Mouse (Mus musculus) frontal cortex, postnatal 36 days (tissue): ENCODE results near the gene Tnnt1.
"Not testable (repeated sequence)": the region's sequence is repeated elsewhere in the genome, so short reads cannot be mapped to it uniquely, and the experiment has no call there.

Experiments used
- DNase-seq, 2 experiments: peaks; one replicate each; pipeline ENCODE4 v3.0.0; 2022; ENCODE audit warnings: low spot score in 2 of 2

The Tnnt1 gene

GRCm38 (mm10) chr7:4516332-4517050, at the start of gene Tnnt1:
Gene Tnnt1 (minus strand): TSS chr7:4516382.
- no peak for DNase-seq

GRCm38 (mm10) chr7:4562660-4563059, 46.5 kb upstream of the Tnnt1 start:
- no peak for DNase-seq

GRCm38 (mm10) chr7:4557167-4557560, 41.0 kb upstream of the Tnnt1 start:
- no peak for DNase-seq

- DNase-seq = peak; percentile 78 to 85
Observed at GRCm38 (mm10) chr7:4556256-4557166, 40.3 kb upstream of the Tnnt1 start.

- DNase-seq = peak; percentile 65 to 74
Observed at GRCm38 (mm10) chr7:4547221-4547641, 31.0 kb upstream of the Tnnt1 start, which contains the start of gene Syt5. Gene Syt5 (minus strand): TSS chr7:4547541.

- peak; percentile 92 to 97 for DNase-seq
Observed at GRCm38 (mm10) chr7:4546591-4547131, 30.5 kb upstream of the Tnnt1 start.

- no peak for DNase-seq
Observed at GRCm38 (mm10) chr7:4546050-4546449, 29.9 kb upstream of the Tnnt1 start.

GRCm38 (mm10) chr7:4542013-4542412, 25.8 kb upstream of the Tnnt1 start:
- DNase-seq = no peak

- DNase-seq = no peak
Observed at GRCm38 (mm10) chr7:4541344-4541743, 25.2 kb upstream of the Tnnt1 start.

- no peak for DNase-seq
Observed at GRCm38 (mm10) chr7:4539019-4539418, 22.8 kb upstream of the Tnnt1 start.

- DNase-seq = no peak
Observed at GRCm38 (mm10) chr7:4537181-4537580, 21.0 kb upstream of the Tnnt1 start.

- no peak for DNase-seq
Observed at GRCm38 (mm10) chr7:4536369-4536768, 20.2 kb upstream of the Tnnt1 start.

GRCm38 (mm10) chr7:4532005-4532729, 16.0 kb upstream of the Tnnt1 start, which contains the start of gene Dnaaf3:
Gene Dnaaf3 (minus strand): TSS chr7:4532453.
- no peak for DNase-seq

- not testable (repeated sequence) for DNase-seq
Observed at GRCm38 (mm10) chr7:4530166-4530565, 14.0 kb upstream of the Tnnt1 start.

- DNase-seq = no peak
Observed at GRCm38 (mm10) chr7:4527302-4527689, 11.1 kb upstream of the Tnnt1 start.

- DNase-seq = peak; percentile 66 to 75
Observed at GRCm38 (mm10) chr7:4526341-4527301, 10.4 kb upstream of the Tnnt1 start.

- DNase-seq = peak in 1 of 2 experiments; percentile 40
Observed at GRCm38 (mm10) chr7:4524212-4524922, 8.2 kb upstream of the Tnnt1 start, which contains the start of gene Tnni3. Gene Tnni3 (minus strand): TSS chr7:4524229.

- DNase-seq = no peak
Observed at GRCm38 (mm10) chr7:4523205-4524130, 7.3 kb upstream of the Tnnt1 start.

- DNase-seq = no peak
Observed at GRCm38 (mm10) chr7:4522292-4522691, 6.1 kb upstream of the Tnnt1 start.
